Mouse (Mus musculus): ENCODE measurements around the gene Gng3. TPM values are rescaled to one million over a fixed set of nuclear protein-coding genes. Genes with fewer than 3 reads are reported as not detected.

Gng3 gene
- polyA plus RNA-seq, 1 experiment from 2014 or later = 30.5 TPM

DNA sequence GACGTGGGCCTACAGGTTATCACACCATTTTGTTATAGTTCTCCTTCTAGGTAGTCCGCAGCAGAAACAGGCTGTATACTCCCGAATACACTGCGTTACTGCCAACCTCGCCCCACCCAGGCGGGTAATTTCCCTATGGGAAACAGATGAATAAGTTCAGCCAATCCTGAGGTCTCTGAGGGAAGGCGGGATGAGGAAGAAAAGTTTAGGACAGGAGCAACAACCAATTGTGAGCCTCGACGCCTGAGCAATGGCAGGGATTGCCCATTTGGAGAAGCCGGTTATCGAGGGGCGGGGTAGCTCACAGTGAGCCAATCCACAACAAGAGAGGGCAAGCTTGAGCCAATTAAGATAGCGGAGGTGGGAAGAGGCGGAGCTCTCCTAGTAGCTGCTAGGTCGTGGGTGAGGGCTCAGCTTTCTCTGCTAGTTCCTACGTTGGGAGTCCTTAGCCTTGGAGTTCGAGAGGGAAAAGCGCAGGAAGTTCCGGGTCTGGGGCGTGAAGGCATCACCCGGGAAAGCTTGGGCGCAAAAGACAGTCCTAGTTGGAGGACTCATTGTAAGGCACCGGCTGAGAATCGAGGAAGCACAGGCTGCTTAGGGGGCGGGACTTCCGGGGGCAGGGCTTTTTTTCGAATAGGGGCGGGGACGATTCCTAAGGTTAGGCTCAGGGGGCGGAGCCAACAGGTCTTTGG is 36.7 kb downstream of the Gng3 start, which contains the start of gene Zbtb3:
Gene Zbtb3 (plus strand): TSS at position 426 of the 692 bp plus-strand sequence.
- under 1% methylated on average over 30 of the region's 30 CpGs for WGBS
- Histone ChIP-seq H3K36me3 (peaks cover 30% of the 10 kb centered on the region), H3K4me1 (peaks cover 12% of the 10 kb centered on the region), H3K27me3 (no peaks in the 10 kb centered on the region), H3K9ac (peak within 1 kb of the TSS; percentile 38; the same call in 1 of the 2 replicates), H3K4me3 (peak within 1 kb of the TSS; percentile 53), H3K9me3 (no peaks in the 10 kb centered on the region), H3K27ac (peak within 1 kb of the TSS; percentile 86), H3K4me2 (replicated peaks) (peak within 1 kb of the TSS; percentile 62)
- ATAC-seq (ENCODE audit: insufficient number of reproducible peaks, insufficient read depth, low FRiP score, low TSS enrichment) = peak; percentile 96

DNA sequence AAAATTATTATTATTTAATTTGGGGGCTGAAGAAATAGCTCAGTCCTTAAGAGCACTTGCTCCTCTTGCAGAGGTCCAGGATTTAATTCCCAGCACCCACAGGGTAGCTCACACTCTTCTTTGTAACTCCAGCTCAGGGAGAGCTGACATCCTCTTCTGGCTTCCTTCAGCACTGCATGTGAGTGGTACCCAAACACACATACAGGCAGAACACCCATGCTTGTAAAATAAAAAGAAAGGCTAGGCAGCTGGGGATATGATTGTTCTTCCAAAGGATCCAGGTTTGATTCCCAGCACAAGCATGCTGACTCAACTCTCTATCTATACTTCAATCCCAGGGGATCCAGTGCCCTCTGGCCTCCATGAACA is 40.1 kb downstream of the Gng3 start:
- H3K4me3 ChIP-seq = no peak overlapping the region; the same call in 1 of the 2 replicates
- H3K4me1 ChIP-seq = peaks cover 15% of the 10 kb centered on the region
- peak overlapping the region; percentile 90; the same call in 1 of the 2 replicates for H3K4me2 ChIP-seq (replicated peaks)
- ATAC-seq (ENCODE audit: insufficient number of reproducible peaks, insufficient read depth, low FRiP score, low TSS enrichment) = no peak
- peaks cover 22% of the 10 kb centered on the region for H3K36me3 ChIP-seq
- H3K9me3 ChIP-seq = no peaks in the 10 kb centered on the region
- H3K27ac ChIP-seq = no peak overlapping the region
- no peaks in the 10 kb centered on the region for H3K27me3 ChIP-seq
- H3K9ac ChIP-seq = no peak overlapping the region

DNA sequence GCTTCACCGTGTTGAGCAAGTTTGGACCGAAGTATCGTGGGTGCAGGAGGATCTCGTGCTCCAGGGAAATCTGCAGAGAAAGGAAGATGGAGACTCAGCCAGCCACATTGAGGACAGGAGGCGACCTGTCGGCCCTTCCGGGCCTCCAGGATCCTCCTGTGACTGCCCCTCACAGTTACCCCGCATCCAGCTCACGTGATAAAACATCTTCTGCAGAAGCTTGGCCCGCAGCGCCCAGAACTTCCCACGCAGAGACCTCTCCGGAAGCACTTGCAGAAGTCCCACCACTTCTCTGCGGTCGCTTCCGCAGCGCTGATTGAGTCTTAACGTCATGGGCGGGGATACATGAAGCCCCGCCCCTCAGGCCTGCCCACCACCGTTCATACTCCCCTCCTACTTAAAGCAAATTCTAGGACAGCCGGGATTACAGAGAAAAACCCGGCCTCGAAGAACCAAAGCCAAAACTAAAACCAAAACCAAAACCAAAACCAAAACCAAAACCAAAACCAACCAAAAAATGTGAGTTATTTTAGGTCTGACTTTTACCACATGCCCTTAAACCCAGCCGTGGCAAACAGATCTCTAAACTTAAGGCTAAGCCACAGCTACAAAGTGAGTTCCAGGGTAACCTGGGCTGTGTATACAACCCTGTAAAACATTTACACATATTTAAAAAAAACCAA is 40.6 kb downstream of the Gng3 start, which contains the start of gene Polr2g:
Gene Polr2g (minus strand): TSS at position 314 of the 683 bp plus-strand sequence.
- H3K27me3 ChIP-seq = no peaks in the 10 kb centered on the region
- H3K9ac ChIP-seq = peak within 1 kb of the TSS; percentile 85
- H3K27ac ChIP-seq = peak within 1 kb of the TSS; percentile 73
- ATAC-seq (ENCODE audit: insufficient number of reproducible peaks, insufficient read depth, low FRiP score, low TSS enrichment) = peak; percentile 53
- H3K4me3 ChIP-seq = peak within 1 kb of the TSS; percentile 90
- peaks cover 24% of the 10 kb centered on the region for H3K36me3 ChIP-seq
- peaks cover 15% of the 10 kb centered on the region for H3K4me1 ChIP-seq
- H3K9me3 ChIP-seq = 0 out of 2 replicates have a peak, but pooled peaks cover under 1% of the 10 kb centered on the region
- peak within 1 kb of the TSS; percentile 90 for H3K4me2 ChIP-seq (replicated peaks)
- WGBS = 2% methylated on average over 25 of the region's 25 CpGs

DNA sequence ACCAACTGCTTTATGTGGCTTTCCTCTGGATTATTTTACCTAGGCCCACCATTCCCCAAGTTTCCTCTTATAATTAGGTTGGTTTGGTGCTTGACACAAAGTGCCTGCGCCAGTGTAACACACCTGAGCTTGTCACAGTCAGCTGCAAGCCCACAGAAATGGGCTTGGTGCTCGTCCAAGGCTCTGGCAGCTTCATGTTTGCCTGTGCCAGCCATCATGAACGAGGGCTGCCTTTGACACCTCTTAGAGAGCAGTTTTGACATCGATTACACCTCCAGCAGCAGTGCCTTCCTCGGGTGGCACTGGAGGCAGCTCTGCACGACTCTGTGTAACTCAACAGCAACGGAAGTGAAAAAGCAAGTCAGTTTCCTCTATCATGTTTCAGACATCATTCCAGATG is 48.8 kb downstream of the Gng3 start:
- Histone ChIP-seq H3K9ac (no peak overlapping the region), H3K4me2 (replicated peaks) (no peak overlapping the region), H3K4me1 (peaks cover 5% of the 10 kb centered on the region; the same call in 1 of the 2 replicates), H3K27ac (no peak overlapping the region), H3K4me3 (no peak overlapping the region), H3K27me3 (no peaks in the 10 kb centered on the region), H3K36me3 (peaks cover 31% of the 10 kb centered on the region), H3K9me3 (peaks cover 5% of the 10 kb centered on the region; the same call in 1 of the 2 replicates)
- ATAC-seq (ENCODE audit: insufficient number of reproducible peaks, insufficient read depth, low FRiP score, low TSS enrichment) = no peak
- 81% methylated on average over 7 of the region's 7 CpGs for WGBS

DNA sequence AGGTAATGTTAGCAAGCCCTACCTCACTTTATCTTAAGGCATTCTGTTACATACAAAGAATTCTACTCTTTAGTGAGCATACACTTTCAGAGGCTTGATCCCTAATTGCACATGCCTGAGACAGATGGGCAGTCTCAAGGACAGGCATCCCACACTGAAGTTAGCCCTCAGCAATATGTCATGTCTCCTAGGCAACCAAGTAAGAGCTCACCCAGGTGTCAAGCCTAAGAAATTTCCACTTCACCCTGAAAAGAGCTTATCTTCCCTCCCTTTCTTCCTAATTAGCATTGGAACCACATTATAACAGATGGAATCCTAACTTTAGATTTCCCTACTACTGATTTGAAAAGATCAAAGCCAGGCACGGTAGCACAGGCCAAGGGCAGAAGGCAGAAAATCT is 49.8 kb downstream of the Gng3 start:
- ATAC-seq (ENCODE audit: insufficient number of reproducible peaks, insufficient read depth, low FRiP score, low TSS enrichment) = no peak
- no peaks in the 10 kb centered on the region for H3K27me3 ChIP-seq
- H3K36me3 ChIP-seq = peaks cover 23% of the 10 kb centered on the region
- H3K27ac ChIP-seq = no peak overlapping the region
- no peak overlapping the region for H3K4me3 ChIP-seq
- no peak overlapping the region for H3K9ac ChIP-seq
- no peak overlapping the region for H3K4me2 ChIP-seq (replicated peaks)
- WGBS = 49% methylated on average over 1 of the region's 1 CpGs
- peaks cover 5% of the 10 kb centered on the region; the same call in 1 of the 2 replicates for H3K9me3 ChIP-seq
- H3K4me1 ChIP-seq = peaks cover 6% of the 10 kb centered on the region; the same call in 1 of the 2 replicates

DNA sequence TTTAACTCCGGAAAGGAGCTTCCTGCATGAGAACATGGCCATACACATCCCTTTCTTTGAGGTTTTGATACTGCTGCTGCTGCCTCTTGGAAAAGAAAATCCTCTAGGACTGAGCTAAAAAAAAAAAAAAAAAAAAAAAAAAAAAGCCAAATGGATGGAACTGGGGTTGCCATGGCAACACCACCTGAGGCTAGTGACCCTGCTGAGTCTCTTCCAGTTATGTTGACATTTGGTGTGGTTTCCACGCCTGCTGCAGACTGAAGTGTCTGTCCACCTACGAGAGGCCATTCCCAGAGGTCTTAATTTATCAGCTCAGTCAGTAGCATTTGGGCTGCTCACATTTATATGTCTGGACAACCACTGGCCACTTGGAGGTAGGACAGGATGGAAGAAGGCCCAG is 50.5 kb downstream of the Gng3 start:
- H3K4me1 ChIP-seq = peaks cover 6% of the 10 kb centered on the region; the same call in 1 of the 2 replicates
- H3K4me2 ChIP-seq (replicated peaks) = no peak overlapping the region
- no peak overlapping the region for H3K9ac ChIP-seq
- ATAC-seq (ENCODE audit: insufficient number of reproducible peaks, insufficient read depth, low FRiP score, low TSS enrichment) = no peak
- H3K36me3 ChIP-seq = peaks cover 18% of the 10 kb centered on the region
- no peak overlapping the region for H3K27ac ChIP-seq
- H3K9me3 ChIP-seq = peaks cover 5% of the 10 kb centered on the region; the same call in 1 of the 2 replicates
- no peaks in the 10 kb centered on the region for H3K27me3 ChIP-seq
- no peak overlapping the region for H3K4me3 ChIP-seq
- WGBS = 26% methylated on average over 3 of the region's 3 CpGs

Small RNA genes lying within 50 kb of the gene (microRNA-seq; reads per million reads assigned to microRNA genes)
- gene Mir5136 = not detected

Other genes starting within 250 kb of the Gng3 start
- gene Slc22a8, start 247.9 kb downstream of the Gng3 start, polyA plus RNA-seq (2016; fragmentation: Nextera tagmentation; extraction: Ambion mirVana) = 0.08 and 0.10 TPM in 2 replicates
- gene Slc22a6, start 221.2 kb downstream of the Gng3 start, polyA plus RNA-seq (2016; fragmentation: Nextera tagmentation; extraction: Ambion mirVana) = 0.87 and 1.3 TPM in 2 replicates
- 0.63 and 0.69 TPM in 2 replicates for gene Chrm1, start 175.4 kb downstream of the Gng3 start, polyA plus RNA-seq (2016; fragmentation: Nextera tagmentation; extraction: Ambion mirVana)
- 119 and 122 TPM in 2 replicates for gene Slc3a2, start 115.8 kb downstream of the Gng3 start, polyA plus RNA-seq (2016; fragmentation: Nextera tagmentation; extraction: Ambion mirVana)
- 88.5 and 98.3 TPM in 2 replicates for gene Wdr74, start 103.4 kb downstream of the Gng3 start, polyA plus RNA-seq (2016; fragmentation: Nextera tagmentation; extraction: Ambion mirVana)
- gene 1700092M07Rik, start 98.5 kb downstream of the Gng3 start, polyA plus RNA-seq (2016; fragmentation: Nextera tagmentation; extraction: Ambion mirVana) = 2.6 and 2.7 TPM in 2 replicates
- gene Stx5a, start 97.8 kb downstream of the Gng3 start, polyA plus RNA-seq (2016; fragmentation: Nextera tagmentation; extraction: Ambion mirVana) = 165 and 172 TPM in 2 replicates
- 218 and 221 TPM in 2 replicates for gene Nxf1, start 82.1 kb downstream of the Gng3 start, polyA plus RNA-seq (2016; fragmentation: Nextera tagmentation; extraction: Ambion mirVana)
- 202 and 221 TPM in 2 replicates for gene Tmem223, start 68.2 kb downstream of the Gng3 start, polyA plus RNA-seq (2016; fragmentation: Nextera tagmentation; extraction: Ambion mirVana)
- 48.4 and 54.1 TPM in 2 replicates for gene Tmem179b, start 64.7 kb downstream of the Gng3 start, polyA plus RNA-seq (2016; fragmentation: Nextera tagmentation; extraction: Ambion mirVana)
- gene Taf6l, start 52.8 kb downstream of the Gng3 start, polyA plus RNA-seq (2016; fragmentation: Nextera tagmentation; extraction: Ambion mirVana) = 39.9 and 40.4 TPM in 2 replicates
- 166 and 170 TPM in 2 replicates for gene Polr2g, start 40.6 kb downstream of the Gng3 start, polyA plus RNA-seq (2016; fragmentation: Nextera tagmentation; extraction: Ambion mirVana)
- gene Zbtb3, start 36.6 kb downstream of the Gng3 start, polyA plus RNA-seq (2016; fragmentation: Nextera tagmentation; extraction: Ambion mirVana) = 6.5 and 7.2 TPM in 2 replicates
- gene Ttc9c, start 19.9 kb downstream of the Gng3 start, polyA plus RNA-seq (2016; fragmentation: Nextera tagmentation; extraction: Ambion mirVana) = 71.3 and 71.7 TPM in 2 replicates
- gene Hnrnpul2, start 19.2 kb downstream of the Gng3 start, polyA plus RNA-seq (2016; fragmentation: Nextera tagmentation; extraction: Ambion mirVana) = 6.2 TPM in 2 replicates
- not detected in 2 replicates for gene AC129217.1, start 9.4 kb downstream of the Gng3 start, polyA plus RNA-seq (2016; fragmentation: Nextera tagmentation; extraction: Ambion mirVana)
- gene Bscl2, start 1.7 kb downstream of the Gng3 start, polyA plus RNA-seq (2016; fragmentation: Nextera tagmentation; extraction: Ambion mirVana) = 43.0 and 47.5 TPM in 2 replicates
- gene Lrrn4cl, start 11.6 kb upstream of the Gng3 start, polyA plus RNA-seq (2016; fragmentation: Nextera tagmentation; extraction: Ambion mirVana) = 0.18 and 0.77 TPM in 2 replicates
- 179 and 189 TPM in 2 replicates for gene Ubxn1, start 32.3 kb upstream of the Gng3 start, polyA plus RNA-seq (2016; fragmentation: Nextera tagmentation; extraction: Ambion mirVana)
- gene Uqcc3, start 41.7 kb upstream of the Gng3 start, polyA plus RNA-seq (2016; fragmentation: Nextera tagmentation; extraction: Ambion mirVana) = 66.0 and 67.6 TPM in 2 replicates
- 82.3 and 88.4 TPM in 2 replicates for gene Lbhd1, start 44.5 kb upstream of the Gng3 start, polyA plus RNA-seq (2016; fragmentation: Nextera tagmentation; extraction: Ambion mirVana)
- gene Gm49403, start 44.7 kb upstream of the Gng3 start, polyA plus RNA-seq (2016; fragmentation: Nextera tagmentation; extraction: Ambion mirVana) = not detected in 2 replicates
- gene 1810009A15Rik, start 49.7 kb upstream of the Gng3 start, polyA plus RNA-seq (2016; fragmentation: Nextera tagmentation; extraction: Ambion mirVana) = 98.0 and 107 TPM in 2 replicates
- gene Gm49416, start 49.7 kb upstream of the Gng3 start, polyA plus RNA-seq (2016; fragmentation: Nextera tagmentation; extraction: Ambion mirVana) = not detected in 2 replicates
- gene Ints5, start 53.8 kb upstream of the Gng3 start, polyA plus RNA-seq (2016; fragmentation: Nextera tagmentation; extraction: Ambion mirVana) = 50.4 and 51.5 TPM in 2 replicates
- 112 and 119 TPM in 2 replicates for gene Ganab, start 58.9 kb upstream of the Gng3 start, polyA plus RNA-seq (2016; fragmentation: Nextera tagmentation; extraction: Ambion mirVana)
- gene B3gat3, start 81.2 kb upstream of the Gng3 start, polyA plus RNA-seq (2016; fragmentation: Nextera tagmentation; extraction: Ambion mirVana) = 54.6 and 58.5 TPM in 2 replicates
- 2.7 and 3.0 TPM in 2 replicates for gene Rom1, start 90.2 kb upstream of the Gng3 start, polyA plus RNA-seq (2016; fragmentation: Nextera tagmentation; extraction: Ambion mirVana)
- 29.0 and 29.7 TPM in 2 replicates for gene Eml3, start 90.4 kb upstream of the Gng3 start, polyA plus RNA-seq (2016; fragmentation: Nextera tagmentation; extraction: Ambion mirVana)
- 202 and 211 TPM in 2 replicates for gene Mta2, start 102.7 kb upstream of the Gng3 start, polyA plus RNA-seq (2016; fragmentation: Nextera tagmentation; extraction: Ambion mirVana)
- gene Tut1, start 114.7 kb upstream of the Gng3 start, polyA plus RNA-seq (2016; fragmentation: Nextera tagmentation; extraction: Ambion mirVana) = 35.6 and 38.1 TPM in 2 replicates
- 471 and 477 TPM in 2 replicates for gene Eef1g, start 127.8 kb upstream of the Gng3 start, polyA plus RNA-seq (2016; fragmentation: Nextera tagmentation; extraction: Ambion mirVana)
- gene Ahnak, start 150.1 kb upstream of the Gng3 start, polyA plus RNA-seq (2016; fragmentation: Nextera tagmentation; extraction: Ambion mirVana) = 24.4 and 27.7 TPM in 2 replicates
- gene Scgb1a1, start 248.8 kb upstream of the Gng3 start, polyA plus RNA-seq (2016; fragmentation: Nextera tagmentation; extraction: Ambion mirVana) = not detected in 2 replicates

Data from embryonic facial prominence, embryonic 12.5 days (tissue).